Mouse (Mus musculus) right cerebral cortex, adult 2 months (tissue): ENCODE results near the gene Gm8159.
"Not testable (repeated sequence)": the region's sequence is repeated elsewhere in the genome, so short reads cannot be mapped to it uniquely, and the experiment has no call there.

Experiments
- DNase-seq, 2 experiments: peaks; one replicate each; pipeline ENCODE4 v3.0.0; 2021 to 2022; ENCODE audit warnings: low spot score in 2 of 2

Gene Gm8159

DNA sequence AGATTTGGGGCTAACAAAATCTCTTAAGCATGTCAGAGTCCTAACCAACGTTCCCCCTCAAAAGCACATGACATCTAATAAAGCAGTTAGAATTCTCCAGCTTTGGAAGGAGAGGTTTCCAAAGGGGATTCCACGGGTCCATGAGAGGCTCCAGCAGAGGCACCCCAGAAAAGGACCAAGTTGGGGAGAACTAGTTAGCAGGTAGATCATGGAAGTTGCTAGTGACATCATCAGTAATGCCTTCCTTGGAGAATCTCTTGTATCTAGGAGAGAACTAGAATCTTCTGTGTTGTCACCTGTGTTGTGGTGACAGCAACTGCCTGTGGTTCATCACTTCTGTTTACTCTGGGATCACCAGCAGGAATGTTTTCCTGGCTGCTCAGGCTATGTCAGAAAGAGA lies at the start of gene Gm8159:
Gene Gm8159 (plus strand): TSS at position 301 of the 400 bp plus-strand sequence.
- DNase-seq, result not testable (repeated sequence)

DNA sequence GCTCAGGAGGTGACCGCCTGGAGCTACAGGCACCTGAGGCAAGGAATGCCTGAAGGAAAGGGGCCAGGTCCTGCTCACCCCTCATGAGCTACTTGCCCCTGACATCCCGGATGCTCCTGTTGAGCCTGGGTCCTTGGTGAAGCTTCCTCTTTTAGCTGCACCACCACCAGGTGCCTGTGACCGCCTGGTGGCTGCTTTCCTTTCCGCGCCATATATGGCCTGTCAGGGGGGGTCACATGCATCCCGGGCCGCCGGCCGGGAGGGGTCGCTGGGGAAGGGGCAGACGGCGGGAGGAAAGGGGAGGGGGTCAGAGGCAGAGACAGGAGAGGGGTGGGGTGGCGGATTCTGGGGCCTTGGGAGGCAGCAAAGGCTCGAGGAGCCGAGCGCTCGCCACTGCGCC lies 17.2 kb downstream of the Gm8159 start:
- DNase-seq, result peak; percentile 3 to 7

DNA sequence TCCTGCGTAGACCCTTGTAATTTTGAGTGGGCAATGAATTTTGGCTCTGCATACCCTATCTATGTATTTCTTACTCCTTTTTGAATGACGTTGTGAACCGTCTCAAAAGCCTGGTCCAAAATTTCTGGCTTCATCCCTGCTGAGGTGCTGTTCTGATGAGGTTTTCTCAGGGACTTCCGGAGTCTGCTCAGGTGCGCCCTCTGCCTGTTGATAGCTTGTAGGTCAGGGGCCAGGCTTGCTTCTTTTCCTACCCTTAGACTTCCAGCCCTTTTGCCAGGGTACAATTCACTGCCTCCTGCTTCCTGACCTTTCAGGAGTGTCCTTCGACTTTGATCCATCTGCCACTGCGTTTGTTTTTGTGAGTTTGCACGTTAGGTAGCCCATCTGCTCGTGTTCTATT lies 18.2 kb downstream of the Gm8159 start:
- DNase-seq, result peak; percentile 31 to 40

DNA sequence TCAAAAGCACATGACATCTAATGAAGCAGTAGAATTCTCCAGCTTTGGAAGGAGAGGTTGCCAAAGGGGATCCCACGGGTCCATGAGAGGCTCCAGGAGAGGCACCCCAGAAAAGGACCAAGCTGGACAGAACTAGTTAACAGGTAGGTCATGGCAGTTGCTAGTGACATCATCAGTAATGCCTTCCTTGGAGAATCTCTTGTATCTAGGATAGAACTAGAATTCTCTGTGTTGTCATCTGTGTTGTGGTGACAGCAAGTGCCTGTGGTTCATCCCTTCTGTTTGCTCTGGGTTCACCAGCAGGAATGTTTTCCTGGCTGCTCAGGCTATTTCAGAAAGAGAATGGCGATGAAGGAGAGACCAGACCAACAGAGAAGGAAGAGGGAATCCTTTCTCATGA lies 31.7 kb downstream of the Gm8159 start, which contains the start of gene Gm3239:
Gene Gm3239 (plus strand): TSS at position 301 of the 400 bp plus-strand sequence.
- DNase-seq, result not testable (repeated sequence)
